Mouse (Mus musculus) 416B (cell line): ENCODE results near the gene Gm17455.

Experiments
- DNase-seq: peaks from one replicate; pipeline ENCODE4 v3.0.0; 2011; ENCODE audit warnings: low read depth

The Gm17455 gene

GRCm38 (mm10) chr10:60399449-60399848 is at the start of gene Gm17455:
TSS of gene Gm17455 (plus strand) at chr10:60399726.
- no peak for DNase-seq

- DNase-seq: no peak
These were observed 49.3 kb upstream of the Gm17455 start for GRCm38 (mm10) chr10:60350077-60350804.

DNA sequence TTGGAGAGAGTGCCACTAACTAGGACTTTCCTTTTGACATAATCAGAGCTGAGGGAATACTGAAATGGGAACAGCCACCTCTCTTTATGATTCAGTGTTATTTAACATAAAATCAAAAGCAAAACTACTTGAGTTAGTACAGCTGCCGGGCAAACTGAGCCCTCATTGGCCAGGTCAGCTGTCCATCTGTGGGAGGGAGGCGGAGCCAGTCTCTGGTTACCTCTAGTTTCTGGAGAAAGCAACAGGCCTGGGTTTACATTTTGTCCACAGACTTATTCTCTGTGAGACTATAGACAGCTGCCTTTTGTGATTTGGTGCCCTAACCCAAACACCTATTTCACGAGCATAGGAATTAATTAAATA is 48.7 kb upstream of the Gm17455 start:
- peak; percentile 95 for DNase-seq

DNA sequence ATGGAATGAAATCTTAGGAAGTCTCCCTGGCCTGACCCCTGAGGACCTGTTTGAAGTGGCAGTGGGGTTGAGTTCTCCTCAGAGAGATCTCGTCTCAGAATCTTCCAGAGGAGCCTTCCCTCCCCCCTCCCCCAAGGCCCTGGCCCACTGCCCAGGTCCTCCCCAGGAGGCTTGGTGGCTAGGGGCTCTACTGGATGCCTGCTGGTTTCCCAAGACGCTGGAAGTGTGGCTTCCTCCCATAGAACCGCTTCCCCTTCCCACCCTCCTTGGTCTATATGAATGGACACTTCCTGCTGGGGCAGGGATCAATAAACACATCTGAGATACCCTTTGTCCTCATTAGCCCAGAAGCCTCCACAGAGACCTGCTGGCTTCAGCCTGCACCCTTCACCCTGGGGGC is 48.3 kb upstream of the Gm17455 start:
- DNase-seq: no peak

GRCm38 (mm10) chr10:60351761-60352455 is 47.6 kb upstream of the Gm17455 start:
- peak; percentile 78 for DNase-seq

GRCm38 (mm10) chr10:60353241-60354002 is 46.1 kb upstream of the Gm17455 start:
- DNase-seq: no peak

GRCm38 (mm10) chr10:60354003-60354325 is 45.6 kb upstream of the Gm17455 start:
- DNase-seq: no peak

DNA sequence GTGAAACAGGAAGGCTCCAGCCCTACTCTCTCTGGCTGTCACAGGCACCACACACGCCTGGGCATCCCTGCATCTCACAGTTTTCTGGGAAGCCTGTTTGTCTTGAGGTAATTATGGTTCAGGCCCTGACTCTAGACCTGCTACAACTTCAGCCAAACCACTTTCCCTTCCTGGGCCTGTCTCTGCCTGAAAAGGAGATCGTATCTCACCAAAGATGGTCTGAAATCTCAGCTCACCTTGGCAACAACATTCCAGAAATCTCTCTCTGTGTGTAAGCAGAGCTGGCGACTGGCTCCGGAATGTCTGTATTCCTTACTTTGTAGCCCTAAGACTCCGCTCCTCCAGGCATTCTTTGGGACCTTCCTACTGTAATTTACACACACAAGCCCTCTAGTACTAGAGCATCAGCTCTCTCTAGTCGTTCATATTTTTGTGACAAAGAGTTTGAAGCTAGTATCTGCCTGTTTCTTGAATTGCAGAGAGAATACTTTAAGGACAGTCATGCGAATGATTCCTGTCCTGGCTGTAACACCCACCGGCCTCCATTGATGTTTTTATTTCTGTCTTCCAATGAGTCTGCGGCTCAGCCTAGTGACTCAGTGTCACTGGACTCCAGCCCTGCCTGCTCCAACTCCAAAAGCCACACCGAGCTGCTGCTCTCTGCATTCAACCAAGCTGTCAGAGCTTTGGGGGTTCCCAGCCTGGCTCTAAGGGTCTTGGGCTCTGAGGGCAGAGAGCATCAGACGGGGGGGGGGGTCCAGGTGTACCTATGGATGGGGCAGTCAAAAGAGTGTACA is 44.4 kb upstream of the Gm17455 start:
- DNase-seq: no peak

- no peak for DNase-seq
These were observed 42.1 kb upstream of the Gm17455 start for GRCm38 (mm10) chr10:60357441-60357840.

DNA sequence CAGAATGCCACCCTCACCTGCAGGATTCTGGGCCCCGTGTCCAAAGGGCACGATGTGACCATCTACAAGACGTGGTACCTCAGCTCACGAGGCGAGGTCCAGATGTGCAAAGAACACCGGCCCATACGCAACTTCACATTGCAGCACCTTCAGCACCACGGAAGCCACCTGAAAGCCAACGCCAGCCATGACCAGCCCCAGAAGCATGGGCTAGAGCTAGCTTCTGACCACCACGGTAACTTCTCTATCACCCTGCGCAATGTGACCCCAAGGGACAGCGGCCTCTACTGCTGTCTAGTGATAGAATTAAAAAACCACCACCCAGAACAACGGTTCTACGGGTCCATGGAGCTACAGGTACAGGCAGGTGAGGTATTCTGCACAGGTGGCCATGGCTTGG is 41.6 kb upstream of the Gm17455 start:
- no peak for DNase-seq

DNA sequence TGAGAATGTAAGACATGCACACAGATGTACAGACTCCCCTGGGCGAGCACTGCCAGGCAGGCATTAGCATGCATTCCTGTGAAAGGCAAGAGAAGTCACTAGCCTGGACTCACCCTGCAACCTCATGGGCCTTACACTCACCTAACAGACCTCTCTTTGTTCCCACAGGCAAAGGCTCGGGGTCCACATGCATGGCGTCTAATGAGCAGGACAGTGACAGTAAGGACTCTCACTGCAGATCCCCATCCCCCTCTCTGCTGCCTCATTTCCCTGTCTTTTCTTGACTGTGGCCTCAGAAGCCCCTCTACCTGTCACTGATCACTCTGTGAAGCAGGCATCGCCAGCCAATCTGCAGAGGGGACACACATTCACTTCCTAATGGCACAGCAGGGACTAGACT is 40.8 kb upstream of the Gm17455 start:
- no peak for DNase-seq

DNA sequence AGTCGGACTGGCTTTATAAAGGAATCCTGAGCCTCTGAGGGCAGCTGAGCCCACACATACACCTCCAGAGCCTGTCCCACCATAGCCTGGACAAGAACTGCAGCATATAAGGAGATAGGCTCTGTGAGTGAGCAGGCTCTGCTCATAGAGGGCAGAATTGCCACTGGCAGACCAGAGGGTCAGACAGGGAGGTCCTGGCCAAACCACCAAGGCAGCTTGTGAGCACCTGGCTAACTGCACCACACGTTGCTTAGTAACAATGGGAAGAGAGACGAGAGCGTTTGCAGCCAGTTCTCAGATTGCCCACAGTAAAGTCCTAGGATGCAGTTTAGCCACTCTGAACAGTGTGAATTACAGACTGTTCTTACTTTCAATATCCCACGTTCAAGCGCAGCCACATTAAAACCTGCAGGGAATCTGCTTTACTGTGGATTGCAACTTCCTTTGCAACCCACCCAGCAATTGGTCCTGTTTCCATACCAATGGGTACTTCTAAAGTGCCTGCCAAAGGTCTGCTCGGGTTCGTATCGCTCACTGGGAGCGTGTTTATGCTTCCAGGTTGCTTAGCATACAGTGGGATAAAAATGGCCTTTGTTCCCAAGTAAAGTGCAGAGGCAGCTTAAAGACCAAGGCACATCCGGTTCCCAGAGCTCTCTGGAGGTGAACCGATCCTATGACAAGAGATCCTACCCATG is 37.8 kb upstream of the Gm17455 start:
- no peak for DNase-seq

DNA sequence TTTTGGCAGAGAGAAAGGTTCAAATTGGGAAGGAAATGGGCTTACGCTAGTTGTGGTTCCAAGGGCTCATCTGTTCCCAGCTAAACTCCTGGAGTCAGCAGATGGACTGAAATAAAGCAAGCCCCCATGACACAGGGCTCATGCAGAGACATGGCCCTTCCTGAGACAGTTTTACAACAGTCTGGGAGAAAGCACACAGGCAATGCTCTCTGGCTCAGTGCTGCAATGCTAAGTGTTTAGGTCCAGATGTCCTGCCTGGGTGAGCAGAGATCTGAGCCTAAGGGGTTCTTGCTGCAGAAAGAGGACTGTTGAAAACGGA is 37.3 kb upstream of the Gm17455 start:
- DNase-seq: no peak

DNA sequence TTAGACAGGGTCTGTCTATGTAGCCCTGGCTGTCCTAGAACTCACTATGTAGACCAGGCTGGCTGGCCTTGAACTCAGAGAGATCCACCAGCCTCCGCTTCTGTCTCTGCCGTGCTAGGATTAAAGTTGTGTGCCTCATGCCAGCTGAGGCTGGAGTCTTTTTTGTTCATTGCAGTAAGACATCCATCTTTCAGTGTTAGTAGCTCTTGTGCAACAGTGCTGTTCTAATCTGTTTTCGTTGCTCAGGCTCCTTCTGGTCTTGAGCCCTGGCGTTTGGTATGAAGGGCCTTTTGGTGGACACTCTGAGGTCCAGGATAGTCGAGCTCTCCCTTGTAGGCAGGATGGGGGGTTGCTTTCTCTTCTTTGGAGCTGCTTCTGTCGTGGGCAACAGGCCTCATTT is 36.1 kb upstream of the Gm17455 start:
- no peak for DNase-seq

GRCm38 (mm10) chr10:60367145-60367544 is 32.4 kb upstream of the Gm17455 start:
- DNase-seq: peak; percentile 73

DNA sequence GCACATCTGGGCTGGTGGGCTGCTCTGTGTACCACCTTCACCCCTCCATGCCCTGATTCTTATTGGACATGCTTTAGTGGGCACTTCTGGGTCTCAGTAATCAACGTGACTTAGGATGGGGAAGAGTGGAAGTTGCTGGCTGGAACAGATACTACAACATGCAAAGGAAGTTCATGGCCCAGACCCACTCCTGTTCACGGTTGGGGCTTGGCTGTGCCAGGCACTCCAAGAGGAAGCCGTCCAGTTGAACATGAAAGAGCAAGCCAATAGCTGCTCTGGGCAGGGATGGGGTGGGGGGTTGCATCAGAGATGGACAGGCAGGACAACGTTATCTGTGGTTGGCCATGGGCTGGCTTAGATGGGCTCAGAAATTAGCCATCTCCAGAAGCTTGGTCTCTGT is 31.6 kb upstream of the Gm17455 start:
- DNase-seq: no peak

DNA sequence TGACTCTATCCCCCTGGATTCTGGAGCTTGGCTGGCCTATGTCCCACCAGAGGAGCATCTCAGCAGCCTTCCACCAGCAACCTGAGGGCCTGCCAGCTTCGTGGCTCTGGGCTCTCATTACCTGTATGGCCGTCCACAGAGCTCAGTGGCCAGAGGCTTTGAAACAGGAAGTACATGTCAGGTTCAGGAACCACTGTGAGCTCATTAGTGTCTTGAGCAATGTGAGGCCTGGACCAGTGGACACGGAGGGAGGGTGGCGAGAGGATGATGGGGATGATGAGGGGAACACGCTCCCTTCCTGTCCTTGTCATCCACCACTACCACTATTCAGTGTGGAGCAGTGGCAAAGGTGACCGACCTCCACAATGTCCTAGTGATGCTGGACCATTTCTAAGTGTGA is 30.1 kb upstream of the Gm17455 start:
- no peak for DNase-seq

GRCm38 (mm10) chr10:60370098-60370497 is 29.4 kb upstream of the Gm17455 start:
- DNase-seq: no peak

GRCm38 (mm10) chr10:60370601-60371061 is 28.9 kb upstream of the Gm17455 start:
- peak; percentile 62 for DNase-seq

DNA sequence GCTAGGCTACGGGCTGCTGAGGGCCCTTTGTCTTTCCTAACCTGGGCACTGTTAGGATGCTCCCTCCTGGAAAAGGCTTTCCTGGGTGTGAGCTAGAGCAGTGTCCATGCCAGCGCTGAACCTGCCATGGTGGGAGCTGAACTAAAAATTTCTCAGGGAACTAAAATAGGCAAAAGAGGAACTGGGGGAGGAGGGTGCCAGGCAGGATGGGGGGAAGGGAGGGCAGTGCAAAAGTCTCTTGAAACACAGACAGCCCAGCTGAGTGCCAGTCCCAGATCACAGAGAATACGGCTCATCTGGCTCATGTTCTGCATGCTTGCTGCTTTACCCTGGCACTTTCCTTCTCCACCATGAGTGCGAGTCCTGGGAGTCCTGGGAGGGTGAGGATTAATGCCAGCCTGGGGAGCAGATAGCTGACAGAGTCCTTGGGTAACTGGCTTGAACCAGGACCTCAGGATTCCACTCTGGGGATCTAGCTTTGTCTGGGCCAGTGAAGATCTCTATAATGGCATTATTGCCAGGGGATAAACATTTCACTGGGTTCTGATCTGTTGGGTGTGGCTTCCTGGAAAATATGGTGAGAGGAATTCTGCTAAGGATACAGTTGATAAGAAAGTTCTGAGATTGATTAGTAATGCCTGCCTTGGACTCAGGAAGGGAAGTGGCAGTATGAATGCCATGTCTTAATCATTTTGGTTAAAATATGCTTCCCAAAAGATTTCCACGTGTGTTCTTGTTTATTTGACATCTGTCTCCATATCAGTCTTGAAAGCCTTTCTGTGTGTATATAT is 27.7 kb upstream of the Gm17455 start:
- peak; percentile 57 for DNase-seq

DNA sequence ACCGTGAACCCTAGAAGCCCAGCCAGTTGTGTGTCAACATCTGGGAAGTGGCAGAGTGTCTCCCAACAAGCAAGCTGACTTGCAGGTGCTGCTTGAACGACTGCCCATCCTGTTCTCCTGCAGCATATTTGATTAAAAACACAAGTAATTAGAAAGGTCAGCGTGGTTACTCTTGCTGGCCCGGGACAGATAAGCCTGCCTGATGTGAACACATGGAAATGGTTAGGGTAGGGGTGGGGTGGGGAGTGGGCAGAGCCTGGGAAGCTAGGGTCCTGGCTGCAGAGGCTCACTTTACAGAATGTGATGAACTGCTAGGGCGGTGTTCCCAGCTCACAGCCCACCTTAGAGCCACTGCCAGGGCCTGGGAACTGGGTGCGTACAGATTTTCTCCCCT is 26.0 kb upstream of the Gm17455 start:
- no peak for DNase-seq
